Mouse (Mus musculus) lung, adult 18-20 months (tissue): ENCODE measurements at regions not wholly inside any gene's neighbourhood (a gene's known extent, or its start where the extent isn't known, plus 50 kb on each side); places are given as distances from the start of the nearest gene placed in this dataset.

Experiments
- DNase-seq, 2 experiments: peaks; one replicate each; pipeline ENCODE4 v3.0.0; 2022; ENCODE audit warnings: mixed read lengths in 2 of 2

DNA sequence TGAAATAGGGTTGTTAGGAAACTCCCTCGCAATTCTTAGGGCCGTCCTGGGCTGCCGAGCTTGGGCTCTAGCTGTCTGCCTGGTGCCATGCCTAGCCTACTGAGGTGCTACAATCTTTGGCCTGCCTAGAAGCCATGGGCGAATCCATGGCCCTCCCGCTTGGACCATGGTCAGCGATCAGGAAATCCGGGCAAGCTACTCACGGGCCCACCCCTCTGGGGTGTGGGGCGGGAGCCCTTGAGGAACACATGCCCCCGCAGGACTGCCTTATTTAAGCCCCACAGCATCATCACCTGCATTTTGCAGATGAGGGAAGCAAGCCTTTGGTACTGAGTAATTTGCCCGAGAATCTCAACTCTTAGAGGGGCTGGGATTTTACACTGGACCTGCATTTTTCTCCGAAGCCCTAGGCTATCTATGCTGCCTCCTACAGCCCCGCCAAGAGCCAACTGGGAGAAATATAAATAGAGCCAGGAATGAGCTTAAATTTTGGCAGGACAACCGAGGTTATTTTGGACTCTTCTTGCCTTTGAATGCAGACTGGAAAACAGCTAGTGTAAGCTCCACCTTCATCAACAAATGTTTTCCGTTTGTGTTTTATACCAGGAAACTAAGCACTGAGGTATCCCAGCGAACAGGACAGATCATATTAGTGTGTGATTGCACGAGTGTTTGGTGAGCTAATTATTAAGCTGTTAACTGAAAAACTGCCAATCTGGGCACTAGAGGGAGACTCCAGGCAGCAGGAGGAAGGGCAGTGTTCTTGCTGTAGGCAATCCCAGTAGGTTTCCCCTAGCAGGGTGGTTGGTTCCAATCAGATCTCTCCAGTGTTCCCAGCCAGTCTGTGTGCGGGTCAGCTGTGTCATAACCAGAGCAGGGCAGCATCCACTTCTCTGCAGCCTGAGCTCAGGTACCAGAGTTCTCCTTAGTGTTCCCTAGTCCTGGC, 183.6 kb upstream of the Foxn2 start:
- DNase-seq, result peak; percentile 71 to 83

DNA sequence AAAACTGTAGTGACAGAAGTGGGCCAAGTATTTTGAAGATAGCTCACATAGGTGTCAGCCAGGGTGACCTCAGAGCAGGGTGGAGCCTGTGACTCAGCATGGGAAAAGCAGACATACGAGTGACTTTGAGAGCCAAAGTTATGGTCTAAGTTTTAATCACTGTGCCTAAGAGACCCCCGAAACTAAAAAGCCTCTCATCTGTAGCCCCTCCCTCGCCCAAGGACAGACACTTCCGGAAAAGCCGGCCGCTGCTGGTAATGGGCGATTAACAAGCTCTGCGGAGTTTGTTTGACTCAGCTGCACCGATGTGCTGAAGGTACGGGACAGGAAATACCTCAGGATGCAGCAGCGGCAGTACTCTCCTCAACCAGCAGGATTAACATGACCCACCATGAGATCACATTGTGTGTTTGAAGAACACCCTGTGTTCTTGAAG, 182.1 kb upstream of the Foxn2 start:
- DNase-seq, result peak in 1 of 2 experiments; percentile 45

DNA sequence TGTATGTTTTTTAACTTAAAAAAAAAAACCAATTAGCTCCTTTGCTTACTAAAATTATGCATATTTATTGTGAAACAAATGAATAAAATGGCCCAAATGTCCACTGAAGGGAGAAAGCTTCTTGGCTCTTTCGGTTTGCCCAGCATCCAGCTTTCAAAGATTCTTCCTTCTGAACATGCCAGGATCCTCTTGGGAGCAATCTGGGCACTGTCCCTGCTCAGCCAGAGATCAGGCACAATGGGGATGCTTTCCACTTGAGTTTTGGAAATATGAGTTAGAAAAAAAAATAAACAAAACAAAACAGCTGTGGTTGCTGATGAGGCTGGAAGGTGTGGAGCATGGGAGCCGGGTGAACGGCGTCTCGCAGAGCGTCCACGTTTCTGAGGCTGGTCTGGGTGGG, 180.3 kb upstream of the Foxn2 start:
- DNase-seq, result no peak

DNA sequence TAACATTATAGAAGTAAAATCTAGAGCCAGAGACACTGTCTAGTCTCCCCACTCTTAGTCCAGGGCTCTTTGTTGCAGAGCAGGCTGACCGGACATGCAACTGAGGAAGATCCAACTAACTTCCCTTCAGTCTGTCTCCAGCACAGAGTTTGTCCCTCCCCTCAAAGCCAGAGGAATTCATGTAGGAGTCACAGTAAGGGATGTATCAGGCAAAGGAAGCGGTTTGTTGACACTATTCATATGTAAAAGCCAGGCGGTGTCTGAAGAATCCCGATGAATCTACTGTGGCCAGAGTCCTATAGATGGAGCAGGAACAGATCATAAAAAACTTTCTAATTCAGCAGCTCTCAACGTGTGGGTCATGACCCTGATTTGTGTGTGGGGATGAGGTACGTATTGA, 179.7 kb upstream of the Foxn2 start:
- DNase-seq, result no peak

DNA sequence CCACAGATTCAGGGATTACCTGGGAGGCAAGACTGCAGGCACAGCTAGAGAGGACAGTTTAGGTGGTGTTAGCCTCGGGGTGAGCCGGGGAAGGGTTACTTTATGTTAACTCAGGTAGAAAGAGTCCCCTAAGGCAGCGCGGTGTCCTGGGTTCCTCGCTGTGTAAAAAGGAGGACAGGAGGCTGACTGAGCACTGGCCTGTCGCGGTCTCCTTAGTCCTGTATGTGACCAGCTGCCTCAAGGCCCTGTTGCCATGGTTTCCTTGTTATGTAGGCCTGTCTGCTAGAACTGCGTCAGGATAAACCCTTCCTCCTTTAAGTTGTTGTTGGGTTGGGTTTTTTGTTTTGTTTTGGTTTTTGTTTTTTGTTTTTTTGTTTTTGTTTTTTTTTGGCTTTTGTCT, 179.0 kb upstream of the Foxn2 start:
- no peak for DNase-seq

DNA sequence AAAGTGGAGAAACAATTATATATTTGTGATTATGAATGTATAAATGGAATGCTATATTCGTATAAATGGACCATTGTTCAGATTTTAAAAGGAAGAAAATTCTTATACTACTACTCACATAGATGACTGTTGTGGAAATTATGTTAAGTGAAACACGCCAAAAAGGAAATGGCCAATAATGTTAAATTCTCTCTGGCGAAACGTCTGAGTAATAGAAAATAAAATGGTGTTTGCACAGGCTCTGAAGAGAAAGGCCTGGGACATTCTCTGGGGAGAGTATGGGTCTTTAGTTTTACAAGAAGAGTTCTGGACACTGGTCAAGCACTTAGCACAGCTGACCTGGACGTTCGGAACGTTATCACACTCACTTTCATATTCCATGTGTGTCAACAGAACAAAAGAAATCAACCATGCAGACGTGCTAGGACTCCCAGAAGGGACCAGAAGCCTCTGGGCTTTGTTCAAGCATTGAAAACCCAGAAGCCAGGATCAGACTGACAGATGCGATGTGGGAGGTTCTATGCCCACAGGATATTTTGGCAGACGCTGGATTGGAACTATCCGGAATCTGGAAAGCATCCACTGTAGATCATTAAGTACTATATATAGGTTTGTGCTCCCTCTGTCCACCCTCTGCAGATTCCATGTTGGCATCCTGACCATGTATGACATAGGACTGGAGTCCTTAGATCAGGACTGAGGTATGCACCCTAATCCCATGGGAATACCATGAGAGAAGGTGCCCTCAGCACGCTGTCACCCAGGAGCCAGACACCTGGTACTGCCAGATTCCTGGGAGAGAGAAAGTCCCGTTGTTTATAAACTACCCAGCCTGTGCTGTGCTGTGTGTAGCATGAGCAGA, 178.0 kb upstream of the Foxn2 start:
- DNase-seq, result no peak

DNA sequence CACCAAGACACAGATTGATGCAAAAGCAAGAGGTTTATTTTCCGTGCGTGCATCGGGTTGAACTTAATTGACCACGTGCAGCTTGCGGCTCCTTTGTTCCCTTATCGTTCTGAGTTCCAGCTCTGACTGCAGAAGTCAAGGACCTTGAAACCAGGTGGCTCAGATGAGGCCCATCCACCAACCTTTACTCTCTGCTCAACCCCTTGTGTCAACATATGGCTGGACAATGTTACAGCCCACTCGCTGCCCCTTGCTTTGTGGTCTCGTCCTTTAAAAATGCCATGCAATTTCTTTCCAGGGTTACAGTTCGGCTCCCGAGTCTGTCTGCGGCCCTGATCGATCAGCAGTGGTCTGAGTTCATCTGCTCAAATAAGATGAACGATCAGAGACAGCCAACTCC, 175.2 kb upstream of the Foxn2 start:
- DNase-seq, result no peak

DNA sequence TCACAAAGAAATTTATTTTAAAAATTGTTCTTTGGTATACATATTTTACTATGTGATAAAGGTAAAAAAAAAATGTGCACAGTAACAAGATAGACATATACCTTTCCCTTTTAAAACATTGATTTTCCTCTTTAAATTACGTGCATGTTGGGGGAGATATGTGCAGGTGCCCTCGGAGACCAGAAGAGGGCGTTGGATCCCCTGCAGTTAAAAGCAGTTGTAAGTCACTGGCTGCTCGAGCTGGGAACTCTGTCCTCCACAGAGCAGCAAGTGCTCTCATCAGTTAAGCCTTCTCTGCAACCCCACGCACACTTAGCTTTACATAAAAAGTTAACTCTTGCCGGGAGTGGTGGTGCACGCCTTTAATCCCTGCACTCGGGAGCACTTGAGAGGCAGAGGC, 172.3 kb upstream of the Foxn2 start:
- DNase-seq, result no peak

DNA sequence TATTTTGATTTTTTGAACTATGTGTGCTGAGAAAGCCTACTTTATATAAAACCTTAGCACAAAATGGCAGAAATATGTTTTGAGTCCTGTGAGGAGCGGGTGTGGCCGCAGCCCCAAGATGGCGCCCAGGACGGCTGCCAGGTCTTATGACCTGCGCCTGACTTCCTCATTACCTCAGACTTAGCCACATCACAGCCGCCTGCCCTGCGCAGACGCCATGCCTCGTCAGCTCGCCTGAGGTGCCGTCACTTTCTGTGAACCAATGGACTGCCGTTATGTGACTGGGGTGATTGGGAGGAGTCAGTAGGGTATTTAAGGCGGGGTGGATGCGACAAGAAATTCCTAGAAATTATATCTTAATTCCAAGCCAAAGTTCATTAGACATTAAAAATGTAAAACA, 171.7 kb upstream of the Foxn2 start:
- DNase-seq, result no peak

DNA sequence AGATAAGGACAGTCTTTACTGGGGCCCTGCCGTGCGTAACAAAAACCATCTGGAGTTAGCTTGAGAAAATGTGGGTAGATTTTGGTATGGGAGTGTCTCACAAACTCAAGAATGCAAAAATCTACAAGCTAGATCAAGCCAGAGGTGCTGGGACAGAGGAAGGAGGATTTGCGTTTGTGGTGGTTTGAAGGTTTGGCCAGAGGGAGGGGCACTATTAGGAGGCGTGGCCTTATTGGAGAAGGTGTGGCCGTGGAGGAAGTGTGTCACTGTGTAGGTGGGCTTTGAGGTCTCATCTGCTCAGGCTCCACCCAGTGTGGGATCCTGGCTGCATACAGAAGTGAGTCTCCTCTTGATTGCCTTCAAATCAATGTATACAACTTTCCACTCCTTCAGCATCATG, 169.6 kb upstream of the Foxn2 start:
- DNase-seq, result no peak

DNA sequence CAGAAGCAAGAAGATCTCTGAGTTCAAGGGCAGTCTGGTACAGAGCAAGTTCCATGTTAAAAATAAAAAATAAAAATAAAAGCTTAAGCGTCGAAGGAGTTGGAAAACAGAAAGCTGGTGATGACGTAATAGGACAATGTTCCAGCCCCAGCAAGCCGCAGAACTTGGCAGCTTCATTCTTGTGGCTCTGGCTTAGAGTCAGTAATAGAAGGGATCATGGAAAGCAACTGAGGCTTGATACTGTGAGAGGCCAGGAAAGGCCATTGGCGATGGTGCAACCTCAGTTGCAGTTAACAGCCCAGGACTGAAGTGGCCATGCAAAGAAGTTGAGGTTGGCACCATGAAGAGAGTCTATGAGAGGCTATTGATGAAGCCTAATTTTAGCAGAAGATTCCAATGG, 168.3 kb upstream of the Foxn2 start:
- DNase-seq, result no peak

DNA sequence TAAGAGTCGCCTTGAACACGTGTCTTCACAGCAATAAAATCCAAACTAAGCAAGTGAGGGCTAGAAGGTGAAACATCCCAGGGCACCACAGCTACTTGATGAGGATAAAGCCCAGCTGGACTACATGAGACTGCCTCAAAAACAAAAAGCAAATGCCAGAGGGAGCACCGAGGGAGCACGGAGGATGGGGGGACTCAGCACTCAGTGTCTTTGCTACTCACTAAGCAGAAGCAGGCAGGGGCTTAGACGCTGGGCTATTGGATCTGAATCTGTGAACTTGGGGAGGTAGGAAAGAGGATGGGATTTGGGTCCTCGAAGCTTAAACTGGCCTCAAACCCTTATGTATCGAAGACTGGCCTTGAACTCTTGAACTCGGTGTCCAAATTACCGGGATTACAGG, 167.0 kb upstream of the Foxn2 start:
- no peak for DNase-seq

DNA sequence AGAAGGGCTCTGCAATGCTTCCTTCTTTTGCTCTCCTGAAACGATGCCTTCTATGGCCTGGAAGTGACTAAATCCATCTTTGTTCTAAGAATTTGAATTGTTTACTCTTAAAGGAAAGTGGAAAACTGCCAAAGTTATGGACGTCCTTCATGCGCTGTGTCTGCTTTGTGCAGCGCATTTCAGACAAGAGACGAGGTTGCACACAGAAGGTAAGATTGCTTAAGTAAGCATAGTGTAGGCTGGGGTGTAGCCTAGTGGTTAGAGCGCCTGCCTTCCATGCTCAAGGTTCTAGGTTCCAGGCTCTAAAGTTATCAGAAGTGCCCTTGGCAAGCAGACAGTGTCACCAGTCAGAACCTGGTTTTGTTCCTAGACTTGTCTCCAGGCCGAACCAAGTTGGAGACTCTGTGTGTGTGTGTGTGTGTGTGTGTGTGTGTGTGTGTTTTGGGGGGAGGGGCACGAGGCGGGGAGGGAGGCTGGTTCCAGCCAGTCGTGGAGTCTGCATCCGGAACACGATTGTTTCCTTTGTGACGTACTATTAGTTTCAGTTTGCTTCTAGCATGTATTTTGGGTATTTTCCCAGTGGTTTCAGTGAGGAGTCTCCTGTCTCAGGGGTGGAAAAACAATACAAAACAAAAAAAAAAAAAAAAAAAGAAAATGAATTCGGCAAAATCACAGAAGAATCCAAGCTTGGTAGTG, 166.4 kb upstream of the Foxn2 start:
- peak in 1 of 2 experiments; percentile 49 for DNase-seq

DNA sequence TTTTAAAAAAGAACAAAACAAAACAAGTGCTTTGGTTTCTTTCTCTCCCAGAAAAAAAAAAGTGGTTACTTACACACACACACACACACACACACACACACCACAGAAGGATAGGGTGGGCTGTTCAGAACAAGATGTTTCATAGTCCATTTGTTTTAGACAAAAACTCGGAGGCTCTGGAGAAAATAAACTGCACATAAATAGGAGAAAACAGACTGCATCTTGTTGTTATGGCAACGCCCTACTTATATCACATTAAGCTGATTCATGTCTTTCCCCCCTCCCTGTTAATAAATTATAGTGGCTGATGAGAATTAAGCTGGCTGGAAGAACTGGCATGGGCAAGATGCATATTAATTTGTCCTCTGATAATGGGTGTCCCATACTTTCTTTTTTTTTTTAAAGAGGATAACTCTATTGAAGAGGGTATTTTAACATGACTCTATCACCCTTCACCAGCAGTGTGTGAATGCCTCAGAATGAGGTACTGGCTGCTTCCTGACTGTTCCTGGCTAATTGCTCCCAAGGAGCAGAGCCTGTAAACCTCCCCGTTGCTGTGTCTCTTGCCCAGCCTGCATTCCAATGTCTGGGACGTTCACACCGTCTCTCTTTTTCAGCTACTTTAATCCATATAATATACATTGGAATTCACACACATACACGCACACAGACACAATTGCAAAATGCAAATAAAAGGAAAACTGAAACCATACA, 165.6 kb upstream of the Foxn2 start:
- DNase-seq, result no peak

DNA sequence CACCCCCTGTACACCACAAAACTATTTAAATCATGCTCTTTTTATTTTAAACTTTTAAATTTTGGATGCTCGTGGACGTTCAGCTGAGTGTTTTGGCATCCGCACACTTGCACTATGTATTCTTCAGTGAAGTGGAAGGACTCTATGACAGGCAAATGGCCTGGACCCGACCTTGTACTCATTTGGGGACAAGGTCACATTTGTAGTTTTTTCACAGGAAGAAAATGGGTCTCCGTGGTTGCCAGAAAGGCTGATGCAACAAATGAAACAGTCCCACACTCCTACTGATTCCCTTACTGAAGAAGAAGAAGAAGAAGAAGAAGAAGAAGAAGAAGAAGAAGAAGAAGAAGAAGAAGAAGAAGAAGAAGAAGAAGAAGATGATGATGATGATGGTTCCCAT, 160.9 kb upstream of the Foxn2 start:
- DNase-seq, result no peak

DNA sequence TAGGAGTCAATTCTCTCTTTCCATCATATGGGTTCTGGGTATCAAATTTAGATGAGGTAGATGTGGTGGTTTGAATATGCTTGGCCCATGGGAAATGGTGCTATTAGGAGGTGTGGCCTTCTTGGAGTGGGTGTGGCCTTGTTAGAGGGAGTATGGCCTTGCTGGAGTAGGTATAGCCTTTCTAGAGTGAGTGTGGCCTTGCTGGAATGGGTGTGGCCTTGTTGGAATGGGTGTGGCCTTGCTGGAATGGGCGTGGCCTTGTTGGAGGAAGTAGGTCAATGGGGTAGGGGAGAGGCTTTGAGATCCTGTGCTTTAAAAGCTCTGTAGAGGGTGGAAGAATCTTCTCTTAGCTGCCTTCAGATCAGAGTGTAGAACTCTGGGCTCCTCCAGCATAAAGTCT, 157.8 kb upstream of the Foxn2 start:
- DNase-seq, result no peak

DNA sequence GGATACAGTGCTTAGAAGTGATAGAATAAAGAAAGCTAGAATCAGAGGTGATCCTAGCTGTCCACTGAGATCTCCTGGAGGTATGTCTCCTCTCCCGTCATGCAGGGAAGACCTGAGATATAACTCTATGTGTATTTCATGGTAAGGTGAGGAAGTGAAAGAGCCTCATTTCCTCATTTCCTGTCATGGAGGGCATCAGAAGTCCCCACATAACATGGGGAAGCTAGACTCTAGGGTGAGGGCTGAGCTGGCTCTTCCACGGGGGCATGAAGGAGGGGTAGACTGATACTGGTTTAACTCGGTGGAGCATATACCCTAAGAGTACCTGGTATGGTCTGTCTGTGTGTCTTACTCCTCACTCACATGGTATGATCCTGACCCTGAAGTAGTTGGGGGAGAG, 156.0 kb upstream of the Foxn2 start:
- no peak for DNase-seq

DNA sequence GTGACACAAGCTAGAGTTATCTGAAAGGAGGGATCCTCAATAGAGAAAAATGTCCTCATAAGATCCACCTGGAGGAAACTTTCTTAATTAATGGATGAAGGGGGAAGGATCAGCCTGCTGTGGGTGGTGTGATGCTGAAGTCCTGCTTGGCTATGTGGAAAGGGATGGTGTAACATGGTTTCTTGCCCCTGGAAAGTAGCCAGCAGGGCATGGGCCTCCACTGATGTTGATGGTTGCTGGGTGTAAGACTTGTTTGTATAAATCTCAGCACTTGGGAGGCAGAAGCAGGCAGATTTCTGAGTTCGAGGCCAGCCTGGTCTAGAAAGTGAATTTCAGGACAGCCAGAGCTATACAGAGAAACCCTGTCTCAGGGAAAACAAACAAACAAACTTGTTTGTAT, 152.7 kb upstream of the Foxn2 start:
- DNase-seq, result no peak

DNA sequence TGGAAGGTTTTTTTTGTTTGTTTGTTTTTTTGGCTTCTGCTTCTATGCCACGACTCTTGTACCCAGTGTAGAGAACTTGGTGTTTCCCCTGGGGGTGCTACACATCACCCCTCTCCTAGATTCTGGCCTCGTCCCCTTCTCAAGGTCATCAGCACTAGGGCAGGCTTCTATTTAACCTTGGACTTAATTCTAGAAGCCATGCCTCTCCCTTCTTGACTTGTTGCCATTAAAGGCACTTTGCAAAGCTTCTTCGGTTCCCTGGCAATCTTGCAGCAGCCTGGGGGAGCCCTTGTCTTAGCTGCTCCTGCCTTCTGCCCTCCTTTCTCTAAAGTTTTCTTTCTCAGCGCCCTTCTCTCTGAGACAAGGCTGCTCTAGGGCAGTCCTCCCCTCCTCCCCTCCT, 143.0 kb upstream of the Foxn2 start:
- DNase-seq, result peak in 1 of 2 experiments; percentile 40

DNA sequence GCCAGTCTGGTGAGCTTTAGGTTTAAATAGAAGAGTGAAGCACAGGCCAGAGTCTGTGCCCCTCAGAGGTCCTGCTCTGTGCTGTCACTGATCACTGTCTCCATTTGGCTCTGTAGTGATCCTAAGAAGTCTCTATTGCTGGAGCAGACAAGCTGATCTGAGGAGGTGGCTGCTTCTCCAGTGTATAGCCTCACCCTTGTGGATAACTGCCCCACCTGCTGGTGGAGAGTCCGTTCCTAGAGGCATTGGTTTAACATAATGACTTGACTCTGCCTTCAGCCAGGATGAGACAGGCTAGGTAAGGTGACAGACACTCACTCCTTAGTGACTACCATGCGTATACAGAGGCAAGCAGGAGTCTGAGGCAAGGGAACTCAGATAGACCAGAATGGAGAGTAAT, 136.5 kb upstream of the Foxn2 start:
- DNase-seq, result peak; percentile 28 to 43

DNA sequence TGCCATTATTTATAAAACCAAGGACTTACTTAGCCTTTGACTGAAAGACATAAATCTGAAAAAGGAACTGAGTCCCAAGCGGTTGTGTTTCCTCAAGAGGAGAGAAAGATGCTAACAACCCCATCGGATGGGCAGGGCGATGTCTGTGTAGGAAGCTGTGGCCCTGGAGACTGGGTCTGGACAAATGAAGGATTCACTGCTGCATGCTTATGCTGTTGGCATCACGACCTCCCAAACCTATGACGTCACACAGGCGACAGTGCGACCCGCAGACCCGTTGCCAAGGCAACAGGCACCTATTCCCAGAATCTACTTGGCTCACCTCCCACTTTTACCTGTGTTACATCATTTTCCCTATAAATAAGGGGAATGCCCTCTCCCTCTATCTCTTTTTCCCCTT, 135.3 kb upstream of the Foxn2 start:
- DNase-seq, result no peak

DNA sequence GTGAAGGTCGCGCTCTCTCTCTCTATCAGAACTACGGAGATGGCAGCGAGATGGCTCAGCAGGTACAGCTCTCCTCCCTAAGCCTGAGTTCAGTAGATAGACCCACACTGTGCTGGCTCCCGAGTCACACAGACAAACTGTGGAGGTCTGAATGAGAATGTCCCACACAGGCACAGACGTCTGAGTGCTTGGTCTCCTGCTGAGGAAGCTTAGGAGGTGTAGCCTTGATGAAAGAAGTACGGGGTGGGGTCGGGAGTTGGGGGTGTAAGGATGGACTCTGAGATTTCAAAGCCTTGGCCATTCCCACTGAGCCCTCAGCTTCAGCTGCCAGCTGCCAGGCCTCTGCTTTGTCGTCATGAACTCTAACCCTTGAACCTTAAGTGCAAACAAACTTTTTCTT, 134.2 kb upstream of the Foxn2 start:
- DNase-seq, result no peak

DNA sequence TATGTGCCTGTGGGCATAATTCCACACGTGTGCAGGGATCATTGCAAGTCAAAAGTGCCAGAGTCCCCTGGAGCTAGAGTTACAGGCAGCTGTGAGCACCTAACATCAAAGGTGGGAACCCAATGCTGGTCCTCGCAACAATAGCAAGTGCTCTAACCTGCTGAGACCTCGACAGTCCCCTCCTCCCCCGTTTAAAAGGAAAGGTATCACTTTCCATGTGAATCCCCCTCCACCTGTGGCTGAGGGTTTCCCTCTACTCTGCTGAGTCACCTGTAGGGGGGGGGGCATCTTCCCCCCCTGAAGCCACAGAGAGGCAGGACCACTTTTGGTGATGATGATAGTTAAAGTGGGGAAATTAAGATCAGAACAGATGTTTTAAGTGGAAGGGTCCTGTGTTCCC, 133.4 kb upstream of the Foxn2 start:
- no peak for DNase-seq
